Mouse (Mus musculus): ENCODE measurements around the gene Cntn3. TPM values are rescaled to one million over a fixed set of nuclear protein-coding genes. Genes with fewer than 3 reads are reported as not detected.

Cntn3 gene
- polyA plus RNA-seq, 1 experiment from 2014 or later, result 3.8 TPM

- no peak overlapping the region for H3K9ac ChIP-seq
- H3K27me3 ChIP-seq (replicated peaks), result no peaks in the 10 kb centered on the region
- H3K4me3 ChIP-seq, result no peak overlapping the region
- 53% methylated on average over 1 of the region's 1 CpGs for WGBS
- H3K9me3 ChIP-seq, result no peaks in the 10 kb centered on the region
- ATAC-seq (replicated peaks), result no peak
- H3K4me1 ChIP-seq, result no peaks in the 10 kb centered on the region
- no peak overlapping the region for H3K27ac ChIP-seq
- no peak overlapping the region for H3K4me2 ChIP-seq
- H3K36me3 ChIP-seq (replicated peaks), result no peaks in the 10 kb centered on the region
Observed at GRCm38 (mm10) chr6:102421781-102422180, 151.1 kb downstream of the Cntn3 start.

DNA sequence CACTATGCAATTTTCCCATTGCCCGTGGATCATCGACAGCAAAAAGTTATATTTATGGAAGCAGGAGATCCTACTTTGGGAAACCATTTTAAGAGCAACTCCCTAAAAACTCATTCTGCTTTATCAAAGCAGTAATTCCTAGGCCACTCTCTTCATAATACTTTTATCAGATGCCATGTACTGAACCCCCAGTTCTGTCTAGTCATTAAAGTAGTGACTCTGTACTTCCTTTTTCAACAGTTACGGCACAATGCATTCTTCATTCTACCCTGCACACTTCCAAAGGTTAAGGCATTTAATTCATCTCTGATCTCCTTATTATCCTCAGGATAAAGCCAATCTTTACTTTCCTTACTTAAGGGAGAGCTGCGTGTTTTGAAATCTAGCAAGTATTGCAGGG lies 184.3 kb downstream of the Cntn3 start:
- H3K9ac ChIP-seq, result no peak overlapping the region
- WGBS, result 81% methylated on average over 4 of the region's 4 CpGs
- no peaks in the 10 kb centered on the region for H3K27me3 ChIP-seq (replicated peaks)
- no peak overlapping the region for H3K4me2 ChIP-seq
- H3K4me3 ChIP-seq, result no peak overlapping the region
- no peaks in the 10 kb centered on the region for H3K4me1 ChIP-seq
- H3K27ac ChIP-seq, result no peak overlapping the region
- ATAC-seq (replicated peaks), result no peak
- no peaks in the 10 kb centered on the region for H3K9me3 ChIP-seq
- no peaks in the 10 kb centered on the region for H3K36me3 ChIP-seq (replicated peaks)

DNA sequence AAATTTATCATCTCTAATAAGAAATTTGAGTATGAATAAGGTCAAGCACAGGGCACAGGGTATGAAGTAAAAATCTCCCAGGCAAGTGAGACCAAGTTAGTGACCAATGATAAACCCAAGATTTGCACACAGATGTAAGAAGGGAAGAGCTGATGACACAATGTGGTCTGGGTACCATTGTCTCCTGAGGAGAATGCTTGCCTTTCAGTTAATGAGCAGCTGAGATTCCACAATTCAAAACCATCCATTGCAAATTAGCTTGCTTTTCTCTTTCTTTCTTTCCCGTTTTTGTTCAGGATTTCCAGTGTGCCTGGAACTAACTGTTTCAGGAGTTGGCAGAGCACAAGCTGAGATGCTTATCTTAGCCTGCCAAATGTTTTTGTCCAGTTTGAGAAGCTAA lies 200.8 kb downstream of the Cntn3 start:
- Histone ChIP-seq H3K27ac (no peak overlapping the region), H3K4me2 (no peak overlapping the region), H3K4me1 (no peaks in the 10 kb centered on the region), H3K9me3 (no peaks in the 10 kb centered on the region), H3K36me3 (replicated peaks) (no peaks in the 10 kb centered on the region), H3K9ac (no peak overlapping the region), H3K27me3 (replicated peaks) (no peaks in the 10 kb centered on the region), H3K4me3 (no peak overlapping the region)
- 4% methylated on average over 1 of the region's 1 CpGs for WGBS
- ATAC-seq (replicated peaks), result no peak

GRCm38 (mm10) chr6:102363880-102364279 lies 209.0 kb downstream of the Cntn3 start:
- Histone ChIP-seq H3K9me3 (no peaks in the 10 kb centered on the region), H3K9ac (no peak overlapping the region), H3K4me1 (no peaks in the 10 kb centered on the region), H3K36me3 (replicated peaks) (no peaks in the 10 kb centered on the region), H3K27ac (no peak overlapping the region), H3K27me3 (replicated peaks) (no peaks in the 10 kb centered on the region), H3K4me2 (no peak overlapping the region), H3K4me3 (no peak overlapping the region)
- no peak for ATAC-seq (replicated peaks)

- H3K9me3 ChIP-seq, result no peaks in the 10 kb centered on the region
Observed at GRCm38 (mm10) chr6:102363291-102363832, 209.5 kb downstream of the Cntn3 start.

DNA sequence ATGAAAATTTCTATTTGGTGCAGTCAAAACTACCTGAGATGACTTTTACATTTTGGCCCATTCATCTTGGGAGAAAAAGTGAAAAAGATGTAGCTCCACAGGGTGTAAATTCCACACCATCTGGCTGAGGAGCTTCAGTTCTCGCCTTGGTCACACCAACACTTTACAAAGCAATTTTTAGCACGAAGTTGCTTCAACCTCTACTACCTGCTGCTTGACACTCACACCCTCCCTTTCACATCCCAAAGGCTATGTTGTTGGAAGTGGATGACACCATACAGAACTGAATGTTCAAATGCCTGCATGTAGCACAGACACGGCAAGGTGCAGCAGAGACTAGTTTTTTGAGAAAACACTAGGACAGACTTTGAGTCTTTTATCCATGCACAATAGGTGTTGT lies 240.8 kb downstream of the Cntn3 start:
- ATAC-seq (replicated peaks), result no peak
- Histone ChIP-seq H3K9me3 (no peaks in the 10 kb centered on the region), H3K36me3 (replicated peaks) (no peaks in the 10 kb centered on the region), H3K27ac (no peak overlapping the region), H3K9ac (no peak overlapping the region), H3K27me3 (replicated peaks) (no peaks in the 10 kb centered on the region), H3K4me2 (no peak overlapping the region), H3K4me1 (no peaks in the 10 kb centered on the region), H3K4me3 (no peak overlapping the region)
- 85% methylated on average over 3 of the region's 3 CpGs for WGBS

More at GRCm38 (mm10) chr6:102363291-102363832, 209.5 kb downstream of the Cntn3 start:
- no peak overlapping the region for H3K9ac ChIP-seq
- H3K27me3 ChIP-seq (replicated peaks), result no peaks in the 10 kb centered on the region
- H3K4me3 ChIP-seq, result no peak overlapping the region
- H3K36me3 ChIP-seq (replicated peaks), result no peaks in the 10 kb centered on the region
- WGBS, result 76% methylated on average over 3 of the region's 3 CpGs
- H3K27ac ChIP-seq, result no peak overlapping the region
- no peak overlapping the region for H3K4me2 ChIP-seq
- no peaks in the 10 kb centered on the region for H3K4me1 ChIP-seq
- ATAC-seq (replicated peaks), result no peak

GRCm38 (mm10) chr6:102326711-102327110 lies 246.2 kb downstream of the Cntn3 start:
- Histone ChIP-seq H3K9me3 (no peaks in the 10 kb centered on the region), H3K27ac (no peak overlapping the region), H3K27me3 (replicated peaks) (no peaks in the 10 kb centered on the region), H3K4me2 (no peak overlapping the region), H3K9ac (no peak overlapping the region), H3K4me3 (no peak overlapping the region), H3K4me1 (no peaks in the 10 kb centered on the region), H3K36me3 (replicated peaks) (no peaks in the 10 kb centered on the region)
- WGBS, result 86% methylated on average over 2 of the region's 2 CpGs
- no peak for ATAC-seq (replicated peaks)

- H3K36me3 ChIP-seq (replicated peaks), result no peaks in the 10 kb centered on the region
- H3K4me3 ChIP-seq, result no peak overlapping the region
- no peak overlapping the region for H3K4me2 ChIP-seq
- H3K9me3 ChIP-seq, result no peaks in the 10 kb centered on the region
- no peak overlapping the region for H3K9ac ChIP-seq
- no peaks in the 10 kb centered on the region for H3K4me1 ChIP-seq
- no peak overlapping the region for H3K27ac ChIP-seq
- ATAC-seq (replicated peaks), result no peak
- 72% methylated on average over 4 of the region's 4 CpGs for WGBS
- H3K27me3 ChIP-seq (replicated peaks), result no peaks in the 10 kb centered on the region
Observed at GRCm38 (mm10) chr6:102322614-102323284, 250.2 kb downstream of the Cntn3 start.

- 76% methylated on average over 3 of the region's 3 CpGs for WGBS
- Histone ChIP-seq H3K9me3 (no peaks in the 10 kb centered on the region), H3K27ac (no peak overlapping the region), H3K4me1 (no peaks in the 10 kb centered on the region), H3K4me2 (no peak overlapping the region), H3K4me3 (no peak overlapping the region), H3K27me3 (replicated peaks) (no peaks in the 10 kb centered on the region), H3K36me3 (replicated peaks) (no peaks in the 10 kb centered on the region), H3K9ac (no peak overlapping the region)
- no peak for ATAC-seq (replicated peaks)
Observed at GRCm38 (mm10) chr6:102319755-102320154, 253.1 kb downstream of the Cntn3 start.

DNA sequence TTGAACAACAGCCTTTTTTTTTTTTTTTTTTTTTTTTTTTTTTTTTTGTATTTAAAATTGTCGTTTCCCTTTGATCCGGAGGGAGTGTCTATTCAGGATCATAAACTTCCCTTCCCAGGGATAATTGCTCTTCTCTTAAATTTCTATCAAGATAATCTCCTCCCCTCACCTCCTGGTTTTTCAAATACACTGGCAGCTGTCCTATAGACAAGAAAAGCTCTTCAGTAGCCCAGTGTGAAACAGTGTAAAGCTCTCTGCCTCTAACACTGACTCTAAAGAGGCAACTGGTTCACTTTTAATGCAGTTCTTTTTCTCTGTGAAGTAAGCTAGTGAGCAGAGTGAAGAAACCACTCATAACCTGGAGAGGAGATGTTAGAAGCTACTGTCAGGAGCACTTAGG lies 290.0 kb downstream of the Cntn3 start:
- Histone ChIP-seq H3K9ac (no peak overlapping the region), H3K4me1 (no peaks in the 10 kb centered on the region), H3K27ac (no peak overlapping the region), H3K36me3 (replicated peaks) (no peaks in the 10 kb centered on the region), H3K9me3 (no peaks in the 10 kb centered on the region), H3K27me3 (replicated peaks) (no peaks in the 10 kb centered on the region), H3K4me3 (no peak overlapping the region), H3K4me2 (no peak overlapping the region)
- ATAC-seq (replicated peaks), result no peak
- WGBS, result 11% methylated on average over 2 of the region's 2 CpGs

DNA sequence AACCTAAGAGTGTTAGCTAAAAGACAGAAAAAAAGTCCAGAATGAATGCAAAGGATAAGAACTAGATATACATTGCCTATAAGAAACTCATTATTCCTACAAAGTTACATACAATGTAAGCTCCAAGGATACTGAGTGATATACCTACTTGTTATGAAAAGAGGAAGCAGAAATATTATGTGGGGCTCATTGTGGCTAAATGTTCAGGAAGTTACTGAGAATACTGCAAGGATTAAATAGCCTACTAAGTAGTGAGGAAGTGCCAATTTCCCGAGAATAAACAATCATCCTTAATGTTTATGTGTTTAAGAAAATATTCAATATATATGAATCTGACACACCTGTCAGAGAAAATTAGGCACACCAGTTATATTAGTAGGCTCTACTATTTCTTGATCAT lies 341.9 kb downstream of the Cntn3 start:
- Histone ChIP-seq H3K4me2 (no peak overlapping the region), H3K4me3 (no peak overlapping the region), H3K4me1 (no peaks in the 10 kb centered on the region), H3K27me3 (replicated peaks) (no peaks in the 10 kb centered on the region), H3K36me3 (replicated peaks) (no peaks in the 10 kb centered on the region), H3K27ac (no peak overlapping the region), H3K9me3 (no peaks in the 10 kb centered on the region), H3K9ac (no peak overlapping the region)
- 77% methylated on average over 1 of the region's 1 CpGs for WGBS
- ATAC-seq (replicated peaks), result no peak

DNA sequence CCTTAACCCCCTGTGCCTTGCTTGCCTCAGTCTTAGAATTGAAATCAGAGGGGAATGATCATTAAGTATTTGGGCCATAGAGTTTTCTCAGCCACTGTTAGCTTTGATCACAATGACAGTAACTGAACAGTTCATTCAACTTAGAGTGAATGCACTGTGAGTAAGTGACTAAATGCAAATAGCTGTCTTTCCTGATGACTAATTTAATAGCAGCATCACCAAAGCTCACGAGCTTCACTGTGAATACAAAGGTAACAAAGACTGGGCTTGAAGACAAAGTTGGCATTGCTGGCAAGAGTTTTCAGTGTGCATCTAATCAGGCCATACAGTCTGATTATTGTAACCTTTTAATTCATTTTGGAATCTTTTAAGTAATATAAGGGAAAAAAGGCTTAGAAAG lies 386.6 kb downstream of the Cntn3 start:
- no peaks in the 10 kb centered on the region for H3K4me1 ChIP-seq
- H3K9me3 ChIP-seq, result no peaks in the 10 kb centered on the region
- 13% methylated on average over 1 of the region's 1 CpGs for WGBS
- H3K27me3 ChIP-seq (replicated peaks), result no peaks in the 10 kb centered on the region
- H3K27ac ChIP-seq, result no peak overlapping the region
- no peak overlapping the region for H3K4me2 ChIP-seq
- no peak overlapping the region for H3K4me3 ChIP-seq
- H3K9ac ChIP-seq, result no peak overlapping the region
- ATAC-seq (replicated peaks), result no peak
- no peaks in the 10 kb centered on the region for H3K36me3 ChIP-seq (replicated peaks)

DNA sequence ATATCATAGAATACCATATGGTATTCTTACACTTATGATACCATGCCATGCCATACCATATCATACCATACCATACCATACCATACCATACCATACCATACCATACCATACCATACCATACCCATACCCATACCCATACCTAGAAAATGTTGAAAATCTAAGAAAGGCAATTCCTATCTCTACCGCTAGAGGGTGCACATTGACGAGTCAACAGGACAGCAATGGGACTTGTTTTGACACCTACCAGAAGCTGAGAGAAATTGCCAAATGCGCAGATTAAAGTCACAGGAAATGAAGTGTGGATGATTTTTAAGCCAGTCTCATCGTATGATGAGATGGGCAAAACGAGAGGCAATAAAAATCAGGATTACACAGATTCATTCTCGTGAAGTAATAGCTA lies 402.0 kb downstream of the Cntn3 start:
- Histone ChIP-seq H3K36me3 (replicated peaks) (no peaks in the 10 kb centered on the region), H3K27me3 (replicated peaks) (no peaks in the 10 kb centered on the region), H3K27ac (no peak overlapping the region), H3K4me2 (no peak overlapping the region), H3K4me3 (no peak overlapping the region), H3K4me1 (no peaks in the 10 kb centered on the region), H3K9ac (no peak overlapping the region), H3K9me3 (no peaks in the 10 kb centered on the region)
- WGBS, result 44% methylated on average over 6 of the region's 6 CpGs
- no peak for ATAC-seq (replicated peaks)
